Mouse (Mus musculus) liver, postnatal 0 days (tissue): ENCODE results near the gene Sobp. TPM values are rescaled to one million over a fixed set of nuclear protein-coding genes. Genes with fewer than 3 reads are reported as not detected.

Experiments
- ATAC-seq: fragments of 200-750 bp; cut with Nextera tagmentation; 2 replicates; pipeline ENCODE4 v1.8.0; 2017; ENCODE audit warnings: mild to moderate bottlenecking, moderate library complexity
- DNase-seq: peaks from one replicate; pipeline ENCODE4 v3.0.0-alpha.2; 2016
- H3K27ac ChIP-seq: fragments of 300-500 bp; sonication (generic); 2 replicates; pipeline ENCODE4 v1.5.1; 2014; ENCODE audit warnings: antibody characterized with exemption, moderate library complexity, mild to moderate bottlenecking, low read depth
- H3K27me3 ChIP-seq: fragments of 300-500 bp; sonication (generic); 2 replicates; pipeline ENCODE4 v1.6.1; 2014; ENCODE audit warnings: low read length, control low read depth, mixed read lengths; ENCODE audit not compliant: insufficient read depth
- H3K36me3 ChIP-seq: fragments of 300-500 bp; sonication (generic); replicated peaks from 2 replicates; pipeline ENCODE4 v1.6.1; 2014; ENCODE audit warnings: mild to moderate bottlenecking, control low read depth, low read length, moderate library complexity, mixed read lengths; ENCODE audit not compliant: insufficient read depth
- H3K4me1 ChIP-seq: fragments of 300-500 bp; sonication (generic); 2 replicates; pipeline ENCODE4 v1.6.1; 2014; ENCODE audit warnings: antibody characterized with exemption, mild to moderate bottlenecking, control low read depth; ENCODE audit not compliant: insufficient read depth
- H3K4me2 ChIP-seq: fragments of 300-500 bp; sonication (generic); 2 replicates; pipeline ENCODE4 v1.6.1; 2014; ENCODE audit warnings: low read depth, mild to moderate bottlenecking, low read length, moderate library complexity, mixed read lengths
- H3K4me3 ChIP-seq: fragments of 300-500 bp; sonication (generic); 2 replicates; pipeline ENCODE4 v1.5.1; 2014; ENCODE audit warnings: low read depth, low read length
- H3K9ac ChIP-seq: fragments of 300-500 bp; sonication (generic); replicated peaks from 2 replicates; pipeline ENCODE4 v1.6.1; 2014; ENCODE audit warnings: mild to moderate bottlenecking, moderate library complexity
- H3K9me3 ChIP-seq: fragments of 300-500 bp; sonication (generic); 2 replicates; pipeline ENCODE4 v1.6.1; 2016; ENCODE audit warnings: mild to moderate bottlenecking, control low read depth, low read length, mixed read lengths
- CTCF ChIP-seq: sonication (generic); IDR thresholded peaks from 2 replicates; pipeline ENCODE4 v1.5.1; 2016; ENCODE audit warnings: antibody characterized with exemption, low read depth
- EP300 ChIP-seq: IDR thresholded peaks from 2 replicates; pipeline ENCODE4 v1.6.1; 2016; ENCODE audit warnings: antibody characterized with exemption, low read depth, mild to moderate bottlenecking
- WGBS: fragments of 180-500 bp; shearing (Covaris S2); extraction: QIAGEN DNeasy Blood & Tissue Kit; methylation state at CpG from one replicate; pipeline ENCODE4 v1.1.7; 2014; ENCODE audit not compliant: insufficient replicate concordance; 5-methylcytosine and 5-hydroxymethylcytosine counted together
- polyA plus RNA-seq: library from polyadenylated mRNA; unstranded; fragments of >200 nt; fragmentation: Nextera tagmentation; extraction: Ambion mirVana; gene quantifications from 2 replicates; pipeline ENCODE4 v1.2.1, GENCODE M21; 2015

Sobp gene
- polyA plus RNA-seq, 1 experiment from 2014 or later, result 0.02 TPM

GRCm38 (mm10) chr10:43086888-43087287, 87.4 kb downstream of the Sobp start:
- DNase-seq (no peak), ATAC-seq (no peak)
- H3K9me3 ChIP-seq, result no peaks in the 10 kb centered on the region
- H3K4me3 ChIP-seq, result no peak overlapping the region
- TF ChIP-seq CTCF (no peak), EP300 (no peak)
- H3K9ac ChIP-seq, result no peak overlapping the region
- H3K27me3 ChIP-seq, result no peaks in the 10 kb centered on the region
- 80% methylated on average over 6 of the region's 6 CpGs for WGBS
- H3K4me2 ChIP-seq, result no peak overlapping the region
- no peaks in the 10 kb centered on the region for H3K36me3 ChIP-seq
- H3K4me1 ChIP-seq, result no peaks in the 10 kb centered on the region
- no peak overlapping the region for H3K27ac ChIP-seq

DNA sequence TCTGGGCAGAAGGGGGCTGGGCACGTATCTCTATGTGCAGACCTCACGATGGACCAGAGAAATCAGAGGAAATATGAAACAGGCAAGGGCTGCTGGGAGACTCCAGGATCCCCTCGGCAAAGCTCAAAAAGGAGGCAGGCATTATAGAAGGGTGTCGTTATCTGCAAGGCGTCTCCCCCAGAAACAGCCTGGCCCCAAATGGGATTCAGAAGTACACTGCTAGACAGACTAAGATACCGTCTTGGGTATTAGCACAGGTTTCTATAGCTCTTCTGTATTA, 90.3 kb downstream of the Sobp start:
- H3K4me1 ChIP-seq, result no peaks in the 10 kb centered on the region
- H3K4me2 ChIP-seq, result no peak overlapping the region
- H3K4me3 ChIP-seq, result no peak overlapping the region
- no peaks in the 10 kb centered on the region for H3K36me3 ChIP-seq
- DNase-seq, result no peak
- no peak overlapping the region for H3K27ac ChIP-seq
- WGBS, result 53% methylated on average over 6 of the region's 6 CpGs
- no peak for TF ChIP-seq EP300
- H3K9me3 ChIP-seq, result no peaks in the 10 kb centered on the region
- H3K27me3 ChIP-seq, result no peaks in the 10 kb centered on the region
- ATAC-seq, result no peak
- no peak overlapping the region for H3K9ac ChIP-seq

- ATAC-seq (no peak), DNase-seq (no peak)
- H3K36me3 ChIP-seq, result no peaks in the 10 kb centered on the region
- no peaks in the 10 kb centered on the region for H3K9me3 ChIP-seq
- H3K4me2 ChIP-seq, result no peak overlapping the region
- H3K4me3 ChIP-seq, result no peak overlapping the region
- H3K9ac ChIP-seq, result no peak overlapping the region
- WGBS, result 76% methylated on average over 8 of the region's 9 CpGs
- no peaks in the 10 kb centered on the region for H3K27me3 ChIP-seq
- H3K27ac ChIP-seq, result no peak overlapping the region
- TF ChIP-seq CTCF (no peak), EP300 (no peak)
- H3K4me1 ChIP-seq, result no peaks in the 10 kb centered on the region
These were observed 90.8 kb downstream of the Sobp start for GRCm38 (mm10) chr10:43083288-43084086.

- H3K27me3 ChIP-seq, result no peaks in the 10 kb centered on the region
- ATAC-seq (no peak), DNase-seq (no peak)
- no peak overlapping the region for H3K27ac ChIP-seq
- H3K9me3 ChIP-seq, result no peaks in the 10 kb centered on the region
- H3K36me3 ChIP-seq, result no peaks in the 10 kb centered on the region
- H3K4me1 ChIP-seq, result no peaks in the 10 kb centered on the region
- TF ChIP-seq CTCF, result no peak
- TF ChIP-seq EP300, result no peak
- no peak overlapping the region for H3K9ac ChIP-seq
- no peak overlapping the region for H3K4me3 ChIP-seq
- WGBS, result 65% methylated on average over 3 of the region's 3 CpGs
- no peak overlapping the region for H3K4me2 ChIP-seq
These were observed 93.0 kb downstream of the Sobp start for GRCm38 (mm10) chr10:43081316-43081715.

DNA sequence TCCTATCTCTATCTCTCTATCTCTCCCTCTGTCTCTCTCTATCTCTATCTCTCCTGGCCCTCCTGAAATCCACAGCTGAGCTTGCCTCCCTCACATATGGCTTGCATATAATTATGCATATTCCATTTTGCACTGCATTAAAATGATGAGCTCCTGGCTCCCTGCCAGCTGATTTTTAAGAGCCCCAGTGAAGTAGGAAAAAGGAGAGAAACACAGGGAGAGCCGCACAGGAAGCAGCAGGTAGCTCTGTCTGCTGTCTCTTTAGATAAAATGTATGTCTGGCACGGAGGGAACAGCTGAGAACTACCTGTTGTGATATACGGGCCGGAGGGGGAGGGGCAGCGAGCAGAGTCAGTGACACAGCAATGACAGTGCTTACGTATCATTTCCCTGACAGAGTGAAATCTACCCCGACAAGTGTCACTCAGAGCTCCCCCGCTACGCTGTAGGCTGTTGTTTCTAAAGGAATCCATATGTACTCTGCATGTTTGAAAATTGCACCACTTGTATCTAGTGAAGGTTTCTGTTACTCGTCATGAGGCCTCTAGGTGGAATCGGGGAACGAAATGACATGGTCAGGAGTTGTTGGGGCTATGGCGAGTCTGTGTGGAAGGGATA, 98.7 kb downstream of the Sobp start:
- DNase-seq (no peak), ATAC-seq (no peak)
- Histone ChIP-seq H3K4me1 (no peaks in the 10 kb centered on the region), H3K9me3 (no peaks in the 10 kb centered on the region), H3K4me2 (no peak overlapping the region), H3K27ac (no peak overlapping the region), H3K36me3 (no peaks in the 10 kb centered on the region), H3K9ac (no peak overlapping the region), H3K4me3 (no peak overlapping the region), H3K27me3 (no peaks in the 10 kb centered on the region)
- 69% methylated on average over 13 of the region's 13 CpGs for WGBS
- TF ChIP-seq EP300, result no peak
- no peak for TF ChIP-seq CTCF

GRCm38 (mm10) chr10:43073281-43073680, 101.0 kb downstream of the Sobp start:
- WGBS, result 75% methylated on average over 8 of the region's 8 CpGs
- no peaks in the 10 kb centered on the region for H3K27me3 ChIP-seq
- no peak for TF ChIP-seq CTCF
- no peak for TF ChIP-seq EP300
- ATAC-seq (no peak), DNase-seq (no peak)
- H3K4me3 ChIP-seq, result no peak overlapping the region
- no peaks in the 10 kb centered on the region for H3K4me1 ChIP-seq
- H3K9me3 ChIP-seq, result no peaks in the 10 kb centered on the region
- no peak overlapping the region for H3K4me2 ChIP-seq
- H3K36me3 ChIP-seq, result no peaks in the 10 kb centered on the region
- no peak overlapping the region for H3K9ac ChIP-seq
- no peak overlapping the region for H3K27ac ChIP-seq
